Mouse (Mus musculus): ENCODE data around the gene Tmem198.

GRCm38 (mm10) chr1:75502945-75503650, 23.8 kb downstream of the Tmem198 start:
- TF ChIP-seq GATA1 (IDR thresholded peaks at IDR 0.05; ENCODE audit: low read length) (no peak), TAL1 (IDR thresholded peaks at IDR 0.05; ENCODE audit: low read length) (no peak)
